Mouse (Mus musculus): ENCODE data around the gene Ldhb. TPM values are rescaled to one million over a fixed set of nuclear protein-coding genes. Genes with fewer than 3 reads are reported as not detected.
A peak's percentile ranks its signal among the peaks of the same experiment; 100 is the strongest.

Ldhb gene
- polyA plus RNA-seq, 1 experiment from 2014 or later = 1,564 TPM

- TF ChIP-seq CTCF (IDR thresholded peaks at IDR 0.05; ENCODE audit: low read depth) = no peak
- no peaks in the 10 kb centered on the region for H3K9me3 ChIP-seq (replicated peaks; ENCODE audit: low read length)
- H3K9ac ChIP-seq (ENCODE audit: low read depth, low read length) = no peak overlapping the region
- ATAC-seq (replicated peaks; ENCODE audit: low FRiP score, low read depth) (no peak), DNase-seq (ENCODE audit: low spot score) (no peak)
- H3K4me3 ChIP-seq (replicated peaks; ENCODE audit: low read depth, low read length) = no peak overlapping the region
- 89% methylated on average over 9 of the region's 9 CpGs for WGBS
- H3K4me2 ChIP-seq (ENCODE audit: low read length) = no peak overlapping the region
- no peaks in the 10 kb centered on the region for H3K4me1 ChIP-seq (replicated peaks; ENCODE audit: insufficient read depth, low read length)
- peaks cover 24% of the 10 kb centered on the region for H3K36me3 ChIP-seq (ENCODE audit: insufficient read depth, low read length)
- H3K27ac ChIP-seq = no peak overlapping the region
- H3K27me3 ChIP-seq (ENCODE audit: insufficient read depth, low read length) = no peaks in the 10 kb centered on the region
These were observed 20.1 kb downstream of the Ldhb start for GRCm38 (mm10) chr6:142487638-142488037.

- H3K36me3 ChIP-seq (ENCODE audit: insufficient read depth, low read length) = peaks cover 12% of the 10 kb centered on the region
- no peaks in the 10 kb centered on the region for H3K9me3 ChIP-seq (replicated peaks; ENCODE audit: low read length)
- no peak for TF ChIP-seq CTCF (IDR thresholded peaks at IDR 0.05; ENCODE audit: low read depth)
- no peak overlapping the region for H3K9ac ChIP-seq (ENCODE audit: low read depth, low read length)
- H3K27ac ChIP-seq = no peak overlapping the region
- 85% methylated on average over 4 of the region's 4 CpGs for WGBS
- no peaks in the 10 kb centered on the region for H3K4me1 ChIP-seq (replicated peaks; ENCODE audit: insufficient read depth, low read length)
- DNase-seq (ENCODE audit: low spot score) (no peak), ATAC-seq (replicated peaks; ENCODE audit: low FRiP score, low read depth) (no peak)
- H3K27me3 ChIP-seq (ENCODE audit: insufficient read depth, low read length) = no peaks in the 10 kb centered on the region
- H3K4me3 ChIP-seq (replicated peaks; ENCODE audit: low read depth, low read length) = no peak overlapping the region
- H3K4me2 ChIP-seq (ENCODE audit: low read length) = no peak overlapping the region
These were observed 22.2 kb downstream of the Ldhb start for GRCm38 (mm10) chr6:142485478-142486123.

GRCm38 (mm10) chr6:142477239-142477638 is 30.5 kb downstream of the Ldhb start:
- Histone ChIP-seq H3K4me2 (ENCODE audit: low read length) (no peak overlapping the region), H3K9ac (ENCODE audit: low read depth, low read length) (no peak overlapping the region), H3K36me3 (ENCODE audit: insufficient read depth, low read length) (no peaks in the 10 kb centered on the region), H3K27me3 (ENCODE audit: insufficient read depth, low read length) (no peaks in the 10 kb centered on the region), H3K27ac (no peak overlapping the region), H3K4me1 (replicated peaks; ENCODE audit: insufficient read depth, low read length) (no peaks in the 10 kb centered on the region), H3K9me3 (replicated peaks; ENCODE audit: low read length) (no peaks in the 10 kb centered on the region), H3K4me3 (replicated peaks; ENCODE audit: low read depth, low read length) (no peak overlapping the region)
- WGBS = 83% methylated on average over 7 of the region's 7 CpGs
- no peak for ATAC-seq (replicated peaks; ENCODE audit: low FRiP score, low read depth)
- peak; percentile 61 for TF ChIP-seq CTCF (IDR thresholded peaks at IDR 0.05; ENCODE audit: low read depth)
- peak; percentile 37 for DNase-seq (ENCODE audit: low spot score)

- ATAC-seq (replicated peaks; ENCODE audit: low FRiP score, low read depth) = no peak
- H3K36me3 ChIP-seq (ENCODE audit: insufficient read depth, low read length) = no peaks in the 10 kb centered on the region
These were observed 35.0 kb downstream of the Ldhb start, which contains the start of gene Gys2 for GRCm38 (mm10) chr6:142472801-142473203. TSS of gene Gys2 (minus strand) at chr6:142473109.

GRCm38 (mm10) chr6:142471141-142471540 is 36.6 kb downstream of the Ldhb start:
- ATAC-seq (replicated peaks; ENCODE audit: low FRiP score, low read depth) = no peak
- DNase-seq (ENCODE audit: low spot score) = no peak
- H3K36me3 ChIP-seq (ENCODE audit: insufficient read depth, low read length) = no peaks in the 10 kb centered on the region

More at GRCm38 (mm10) chr6:142472801-142473203, 35.0 kb downstream of the Ldhb start, which contains the start of gene Gys2:
- Histone ChIP-seq H3K27ac (no peak within 1 kb of the TSS), H3K27me3 (ENCODE audit: insufficient read depth, low read length) (no peaks in the 10 kb centered on the region), H3K4me2 (ENCODE audit: low read length) (no peak within 1 kb of the TSS), H3K9me3 (replicated peaks; ENCODE audit: low read length) (no peaks in the 10 kb centered on the region), H3K4me1 (replicated peaks; ENCODE audit: insufficient read depth, low read length) (no peaks in the 10 kb centered on the region), H3K4me3 (replicated peaks; ENCODE audit: low read depth, low read length) (no peak within 1 kb of the TSS), H3K9ac (ENCODE audit: low read depth, low read length) (no peak within 1 kb of the TSS)
- no peak for DNase-seq (ENCODE audit: low spot score)
- no peak for TF ChIP-seq CTCF (IDR thresholded peaks at IDR 0.05; ENCODE audit: low read depth)
- WGBS = 56% methylated on average over 4 of the region's 4 CpGs

GRCm38 (mm10) chr6:142469602-142470001 is 38.2 kb downstream of the Ldhb start:
- no peak overlapping the region for H3K9ac ChIP-seq (ENCODE audit: low read depth, low read length)
- no peaks in the 10 kb centered on the region for H3K4me1 ChIP-seq (replicated peaks; ENCODE audit: insufficient read depth, low read length)
- H3K4me3 ChIP-seq (replicated peaks; ENCODE audit: low read depth, low read length) = no peak overlapping the region
- no peaks in the 10 kb centered on the region for H3K36me3 ChIP-seq (ENCODE audit: insufficient read depth, low read length)
- WGBS = 50% methylated on average over 4 of the region's 4 CpGs
- no peak overlapping the region for H3K27ac ChIP-seq
- peak; percentile 59 for TF ChIP-seq CTCF (IDR thresholded peaks at IDR 0.05; ENCODE audit: low read depth)
- ATAC-seq (replicated peaks; ENCODE audit: low FRiP score, low read depth) (no peak), DNase-seq (ENCODE audit: low spot score) (peak; percentile 31)
- H3K27me3 ChIP-seq (ENCODE audit: insufficient read depth, low read length) = no peaks in the 10 kb centered on the region
- H3K9me3 ChIP-seq (replicated peaks; ENCODE audit: low read length) = no peaks in the 10 kb centered on the region
- H3K4me2 ChIP-seq (ENCODE audit: low read length) = no peak overlapping the region

More at GRCm38 (mm10) chr6:142471141-142471540, 36.6 kb downstream of the Ldhb start:
- Histone ChIP-seq H3K4me1 (replicated peaks; ENCODE audit: insufficient read depth, low read length) (no peaks in the 10 kb centered on the region), H3K27ac (no peak overlapping the region), H3K4me2 (ENCODE audit: low read length) (no peak overlapping the region), H3K27me3 (ENCODE audit: insufficient read depth, low read length) (no peaks in the 10 kb centered on the region), H3K9ac (ENCODE audit: low read depth, low read length) (no peak overlapping the region), H3K4me3 (replicated peaks; ENCODE audit: low read depth, low read length) (no peak overlapping the region), H3K9me3 (replicated peaks; ENCODE audit: low read length) (no peaks in the 10 kb centered on the region)
- TF ChIP-seq CTCF (IDR thresholded peaks at IDR 0.05; ENCODE audit: low read depth) = no peak
- WGBS = 87% methylated on average over 8 of the region's 8 CpGs
